Mouse (Mus musculus): Measurements from ENCODE around the gene Ephx3.

DNA sequence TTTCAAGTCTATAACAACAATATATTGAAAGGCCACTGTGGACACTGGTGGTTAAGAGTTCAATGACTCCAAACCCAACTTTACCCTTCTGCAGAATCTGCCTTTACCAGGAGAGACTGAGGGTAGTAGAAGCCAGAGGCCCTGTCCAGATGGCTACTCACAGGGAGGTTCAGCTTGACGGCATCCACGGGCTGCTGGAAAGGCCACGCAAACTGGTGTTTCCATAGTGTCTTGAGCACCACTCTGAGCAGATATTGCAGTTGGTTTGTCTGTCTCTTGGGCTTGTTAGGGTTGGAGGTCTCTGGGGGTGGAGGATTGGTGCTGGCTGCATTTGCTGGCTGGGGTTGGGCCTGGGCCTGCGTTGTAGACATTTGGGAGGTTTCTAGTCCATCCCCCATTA is 39.9 kb upstream of the Ephx3 start:
- TF ChIP-seq CTCF (IDR thresholded peaks at IDR 0.05; ENCODE audit: insufficient read depth, low read length) (no peak), POLR2A (IDR thresholded peaks at IDR 0.05; ENCODE audit: borderline replicate concordance, extremely low read depth, low read depth, low read length) (no peak)

Measured in lung, adult 2 months (tissue).